Mouse (Mus musculus) limb, embryonic 11.5 days (tissue): ENCODE data around the gene Gm10256. TPM values are rescaled to one million over a fixed set of nuclear protein-coding genes. Genes with fewer than 3 reads are reported as not detected.
"Not testable (repeated sequence)": the region's sequence is repeated elsewhere in the genome, so short reads cannot be mapped to it uniquely, and the experiment has no call there.

Experiments
- ATAC-seq: fragments of 200-750 bp; cut with Nextera tagmentation; 2 replicates; pipeline ENCODE4 v1.8.0; 2017; ENCODE audit warnings: low read depth; ENCODE audit not compliant: insufficient number of reproducible peaks, low FRiP score, low TSS enrichment
- DNase-seq: peaks from one replicate; pipeline ENCODE4 v3.0.0-alpha.2; 2015; ENCODE audit warnings: low spot score
- H3K27ac ChIP-seq: fragments of 300-500 bp; sonication (generic); replicated peaks from 2 replicates; pipeline ENCODE4 v1.5.1; 2014; ENCODE audit warnings: low read depth, mild to moderate bottlenecking, low read length
- H3K27me3 ChIP-seq: fragments of 300-500 bp; sonication (generic); 2 replicates; pipeline ENCODE4 v1.6.1; 2014; ENCODE audit warnings: mild to moderate bottlenecking, low read length, mixed read lengths; ENCODE audit not compliant: control insufficient read depth, insufficient read depth
- H3K36me3 ChIP-seq: fragments of 300-500 bp; sonication (generic); 2 replicates; pipeline ENCODE4 v1.6.1; 2014; ENCODE audit warnings: mild to moderate bottlenecking, low read length, moderate library complexity, mixed read lengths; ENCODE audit not compliant: control insufficient read depth, insufficient read depth
- H3K4me1 ChIP-seq: fragments of 300-500 bp; sonication (generic); 2 replicates; pipeline ENCODE4 v1.6.1; 2014; ENCODE audit warnings: low read length, mixed read lengths; ENCODE audit not compliant: control insufficient read depth, insufficient read depth
- H3K4me2 ChIP-seq: fragments of 300-500 bp; sonication (generic); 2 replicates; pipeline ENCODE4 v1.6.1; 2014; ENCODE audit warnings: low read depth, mild to moderate bottlenecking, moderate library complexity; ENCODE audit not compliant: severe bottlenecking
- H3K4me3 ChIP-seq: fragments of 300-500 bp; sonication (generic); 2 replicates; pipeline ENCODE4 v1.5.1; 2014; ENCODE audit warnings: low read depth, low read length
- H3K9ac ChIP-seq: fragments of 300-500 bp; sonication (generic); 2 replicates; pipeline ENCODE4 v1.6.1; 2014; ENCODE audit warnings: mild to moderate bottlenecking, low read length
- H3K9me3 ChIP-seq: fragments of 300-500 bp; sonication (generic); 2 replicates; pipeline ENCODE4 v1.6.1; 2016; ENCODE audit warnings: low read length; ENCODE audit not compliant: control insufficient read depth
- WGBS: fragments of 180-500 bp; shearing (Covaris S2); extraction: QIAGEN DNeasy Blood & Tissue Kit; methylation state at CpG from one replicate; pipeline ENCODE4 v1.1.7; 2014; 5-methylcytosine and 5-hydroxymethylcytosine counted together
- polyA plus RNA-seq: library from polyadenylated mRNA; unstranded; fragments of >200 nt; fragmentation: Nextera tagmentation; extraction: Ambion mirVana; gene quantifications from 2 replicates; pipeline ENCODE4 v1.2.1, GENCODE M21; 2014

Gene Gm10256
- polyA plus RNA-seq: not detected in 2 replicates

GRCm38 (mm10) chrY:2830380-2830779 is at the start of gene Gm10256, which contains the start of gene Rbmy:
Gene Gm10256, plus strand, starts transcription at chrY:2830699.
Gene Rbmy, plus strand, starts transcription at chrY:2830680.
- H3K9ac ChIP-seq, H3K9me3 ChIP-seq, H3K27ac ChIP-seq, ATAC-seq, H3K4me3 ChIP-seq, DNase-seq, H3K4me1 ChIP-seq, H3K4me2 ChIP-seq, H3K27me3 ChIP-seq, H3K36me3 ChIP-seq: not testable (repeated sequence)
- whole genome bisulfite sequencing: no CpG with 5 or more reads among the region's 9 CpGs

- ATAC-seq, H3K27me3 ChIP-seq, H3K36me3 ChIP-seq, H3K4me2 ChIP-seq, H3K27ac ChIP-seq, H3K9ac ChIP-seq, DNase-seq, H3K9me3 ChIP-seq, H3K4me1 ChIP-seq, H3K4me3 ChIP-seq: not testable (repeated sequence)
- no CpG with 5 or more reads among the region's 8 CpGs for WGBS
Observed at GRCm38 (mm10) chrY:2796105-2796504, 34.4 kb upstream of the Gm10256 start, which contains the start of gene Gm4064. Gene Gm4064, minus strand, starts transcription at chrY:2796205.

GRCm38 (mm10) chrY:2900689-2901088 is 70.2 kb downstream of the Gm10256 start, which contains the start of gene Gm10352:
Gene Gm10352, plus strand, starts transcription at chrY:2900989.
- H3K9ac ChIP-seq, H3K27me3 ChIP-seq, ATAC-seq, H3K4me2 ChIP-seq, H3K4me3 ChIP-seq, H3K36me3 ChIP-seq, H3K4me1 ChIP-seq, H3K9me3 ChIP-seq, DNase-seq, H3K27ac ChIP-seq: not testable (repeated sequence)
- WGBS: no CpG with 5 or more reads among the region's 9 CpGs

Other genes with a start within 250 kb of the Gm10256 start
- gene H2al2c, start 231.6 kb upstream of the Gm10256 start, polyA plus RNA-seq: not detected in 2 replicates
- not detected in 2 replicates for gene Sry, start 167.0 kb upstream of the Gm10256 start, polyA plus RNA-seq
- not detected in 2 replicates for gene H2al2b, start 110.0 kb upstream of the Gm10256 start, polyA plus RNA-seq
- not detected in 2 replicates for gene Gm4064, start 34.5 kb upstream of the Gm10256 start, polyA plus RNA-seq
- not detected in 2 replicates for gene Rbmy, start within 50 bp of the Gm10256 start, polyA plus RNA-seq
- gene Gm10352, start 70.3 kb downstream of the Gm10256 start, polyA plus RNA-seq: 0.17 TPM in 1 of 2 replicates, not detected in the other
- gene Gm29289, start 101.9 kb downstream of the Gm10256 start, polyA plus RNA-seq: not detected in 2 replicates